Mouse (Mus musculus): ENCODE results near the gene Tmem176a.

GRCm38 (mm10) chr6:48828976-48829375 is 11.7 kb upstream of the Tmem176a start:
- TF ChIP-seq EP300 (IDR thresholded peaks at IDR 0.05; ENCODE audit: low read depth), result no peak
- TF ChIP-seq CTCF (IDR thresholded peaks at IDR 0.05; ENCODE audit: low read depth), result no peak

Measured in liver, postnatal 0 days (tissue).